Mouse (Mus musculus): ENCODE measurements at regions not wholly inside any gene's neighbourhood (a gene's known extent, or its start where the extent isn't known, plus 50 kb on each side); places are given as distances from the start of the nearest gene placed in this dataset.

DNA sequence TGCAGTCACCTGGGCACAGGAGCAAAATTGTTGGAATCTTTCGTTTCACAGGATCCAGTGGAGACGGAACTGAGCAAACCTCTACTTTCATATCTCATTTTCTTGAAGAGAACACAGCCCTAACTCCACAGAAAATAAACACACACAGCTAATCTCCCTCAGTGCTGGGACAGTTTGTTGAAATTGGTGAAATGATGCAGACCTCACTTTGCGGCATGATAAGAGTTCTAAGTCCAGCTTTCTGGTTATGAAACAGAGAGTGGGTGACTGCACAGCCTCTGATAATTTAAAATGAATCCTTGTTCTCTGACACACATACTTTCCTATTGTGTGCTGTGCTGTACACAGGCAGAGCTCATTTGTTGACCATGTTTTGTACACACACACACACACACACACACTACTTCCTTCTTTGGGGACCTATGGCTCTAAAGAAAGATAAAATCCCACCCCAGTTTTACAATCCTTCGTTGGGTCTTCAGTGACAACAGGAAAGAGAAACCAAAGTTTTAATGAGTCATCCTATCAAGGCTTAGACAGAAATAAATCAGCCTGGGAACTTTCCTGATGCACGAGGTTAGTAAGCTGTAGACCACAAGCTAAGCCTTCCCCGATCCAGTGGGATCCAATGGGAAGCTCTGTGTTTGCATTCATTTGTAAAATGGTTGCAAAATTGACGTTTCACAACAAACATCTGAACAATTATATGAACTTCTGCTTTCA lies 125.3 kb upstream of the Tbx20 start:
- H3K9ac ChIP-seq (replicated peaks), result no peak overlapping the region
- no peaks in the 10 kb centered on the region for H3K9me3 ChIP-seq
- H3K36me3 ChIP-seq, result no peaks in the 10 kb centered on the region
- H3K4me2 ChIP-seq (replicated peaks), result no peak overlapping the region
- no peaks in the 10 kb centered on the region for H3K27me3 ChIP-seq
- no peak overlapping the region for H3K27ac ChIP-seq (replicated peaks)
- H3K4me1 ChIP-seq, result no peaks in the 10 kb centered on the region
- H3K4me3 ChIP-seq, result no peak overlapping the region
- no peak for ATAC-seq (ENCODE audit: low FRiP score, low read depth)
- 87% methylated on average over 7 of the region's 7 CpGs for WGBS

DNA sequence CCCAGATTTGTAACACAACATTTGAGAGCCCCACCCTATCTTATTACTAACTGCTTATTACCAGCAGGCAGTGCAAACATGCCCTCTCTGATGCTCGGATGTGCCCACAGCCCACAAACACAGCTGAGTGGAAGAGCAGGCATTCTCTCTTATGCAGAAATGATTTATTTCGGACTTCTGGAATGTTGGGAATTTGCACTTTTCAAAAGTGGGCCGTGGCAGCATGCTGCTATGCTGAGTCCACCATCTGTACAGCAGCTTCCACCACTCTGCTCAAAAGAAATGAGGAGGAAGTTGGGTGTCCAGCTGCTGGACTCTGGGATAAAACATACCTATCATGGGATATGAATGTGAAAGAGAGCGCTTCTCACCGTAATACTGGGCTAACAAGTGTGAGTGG lies 129.6 kb upstream of the Tbx20 start:
- Histone ChIP-seq H3K9ac (replicated peaks) (no peak overlapping the region), H3K36me3 (no peaks in the 10 kb centered on the region), H3K4me2 (replicated peaks) (no peak overlapping the region), H3K9me3 (no peaks in the 10 kb centered on the region), H3K27me3 (0 out of 2 replicates have a peak, but pooled peaks cover 4% of the 10 kb centered on the region), H3K4me3 (no peak overlapping the region), H3K4me1 (peaks cover 3% of the 10 kb centered on the region), H3K27ac (replicated peaks) (no peak overlapping the region)
- 80% methylated on average over 5 of the region's 5 CpGs for WGBS
- ATAC-seq (ENCODE audit: low FRiP score, low read depth), result no peak

DNA sequence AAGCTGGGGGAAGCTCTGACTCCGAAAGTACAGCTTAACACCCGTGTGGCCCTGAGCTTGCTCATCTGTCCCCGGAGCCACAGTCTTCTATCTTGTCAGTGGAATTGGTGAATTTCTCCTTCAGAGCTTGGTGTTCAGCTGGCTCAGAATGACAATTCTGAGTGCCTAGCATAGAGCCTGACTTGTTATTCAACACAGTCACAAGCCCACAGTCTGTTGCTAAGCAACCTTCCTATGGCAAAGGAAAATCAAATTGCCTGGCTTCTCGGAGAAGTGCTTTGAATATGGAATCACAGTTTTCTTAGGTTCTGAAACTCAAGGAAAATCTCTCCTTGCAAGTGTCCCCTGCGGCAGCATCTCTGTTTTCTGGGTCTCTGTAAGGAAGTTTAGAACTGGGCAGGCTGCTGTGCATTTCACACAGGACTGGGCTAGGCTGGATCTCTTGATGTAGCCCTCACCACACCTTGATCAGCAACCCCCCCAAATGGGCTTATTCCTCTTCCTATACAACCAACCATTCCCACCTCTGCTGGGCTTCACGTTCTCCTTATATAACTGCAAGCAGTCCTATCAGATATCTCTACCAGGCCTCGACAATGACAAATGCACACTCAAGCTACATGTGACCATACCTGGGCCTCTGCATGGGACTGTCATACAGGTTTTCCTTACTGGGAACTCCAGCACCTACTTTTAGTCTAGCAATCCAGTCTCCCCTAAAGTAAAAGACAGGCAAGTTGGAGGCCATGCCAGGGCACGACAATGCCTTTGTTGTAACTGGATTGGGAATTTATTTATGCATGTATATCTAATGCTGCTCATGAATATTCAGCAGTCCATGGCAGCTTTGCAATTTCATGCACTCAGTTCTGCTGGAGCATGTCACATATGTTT lies 135.2 kb upstream of the Tbx20 start:
- H3K4me1 ChIP-seq, result peaks cover 20% of the 10 kb centered on the region
- 40% methylated on average over 8 of the region's 8 CpGs for WGBS
- H3K9ac ChIP-seq (replicated peaks), result no peak overlapping the region
- no peaks in the 10 kb centered on the region for H3K9me3 ChIP-seq
- peak; percentile 83 for ATAC-seq (ENCODE audit: low FRiP score, low read depth)
- 0 out of 2 replicates have a peak, but pooled peaks cover 4% of the 10 kb centered on the region for H3K27me3 ChIP-seq
- H3K27ac ChIP-seq (replicated peaks), result peak overlapping the region; percentile 60
- peak overlapping the region; percentile 27 for H3K4me2 ChIP-seq (replicated peaks)
- H3K36me3 ChIP-seq, result no peaks in the 10 kb centered on the region
- no peak overlapping the region for H3K4me3 ChIP-seq

GRCm38 (mm10) chr9:24910738-24911137 lies 136.6 kb upstream of the Tbx20 start:
- Histone ChIP-seq H3K4me2 (replicated peaks) (no peak overlapping the region), H3K27me3 (no peaks in the 10 kb centered on the region), H3K9ac (replicated peaks) (no peak overlapping the region), H3K4me3 (no peak overlapping the region), H3K4me1 (peaks cover 20% of the 10 kb centered on the region), H3K36me3 (no peaks in the 10 kb centered on the region), H3K9me3 (no peaks in the 10 kb centered on the region), H3K27ac (replicated peaks) (no peak overlapping the region)
- WGBS, result 61% methylated on average over 5 of the region's 5 CpGs
- ATAC-seq (ENCODE audit: low FRiP score, low read depth), result no peak

GRCm38 (mm10) chr9:24920031-24920445 lies 145.9 kb upstream of the Tbx20 start:
- Histone ChIP-seq H3K4me2 (replicated peaks) (no peak overlapping the region), H3K27me3 (no peaks in the 10 kb centered on the region), H3K9me3 (no peaks in the 10 kb centered on the region), H3K4me3 (no peak overlapping the region), H3K9ac (replicated peaks) (no peak overlapping the region), H3K27ac (replicated peaks) (no peak overlapping the region), H3K36me3 (no peaks in the 10 kb centered on the region), H3K4me1 (peaks cover 11% of the 10 kb centered on the region)
- no peak for ATAC-seq (ENCODE audit: low FRiP score, low read depth)
- WGBS, result 87% methylated on average over 9 of the region's 9 CpGs

DNA sequence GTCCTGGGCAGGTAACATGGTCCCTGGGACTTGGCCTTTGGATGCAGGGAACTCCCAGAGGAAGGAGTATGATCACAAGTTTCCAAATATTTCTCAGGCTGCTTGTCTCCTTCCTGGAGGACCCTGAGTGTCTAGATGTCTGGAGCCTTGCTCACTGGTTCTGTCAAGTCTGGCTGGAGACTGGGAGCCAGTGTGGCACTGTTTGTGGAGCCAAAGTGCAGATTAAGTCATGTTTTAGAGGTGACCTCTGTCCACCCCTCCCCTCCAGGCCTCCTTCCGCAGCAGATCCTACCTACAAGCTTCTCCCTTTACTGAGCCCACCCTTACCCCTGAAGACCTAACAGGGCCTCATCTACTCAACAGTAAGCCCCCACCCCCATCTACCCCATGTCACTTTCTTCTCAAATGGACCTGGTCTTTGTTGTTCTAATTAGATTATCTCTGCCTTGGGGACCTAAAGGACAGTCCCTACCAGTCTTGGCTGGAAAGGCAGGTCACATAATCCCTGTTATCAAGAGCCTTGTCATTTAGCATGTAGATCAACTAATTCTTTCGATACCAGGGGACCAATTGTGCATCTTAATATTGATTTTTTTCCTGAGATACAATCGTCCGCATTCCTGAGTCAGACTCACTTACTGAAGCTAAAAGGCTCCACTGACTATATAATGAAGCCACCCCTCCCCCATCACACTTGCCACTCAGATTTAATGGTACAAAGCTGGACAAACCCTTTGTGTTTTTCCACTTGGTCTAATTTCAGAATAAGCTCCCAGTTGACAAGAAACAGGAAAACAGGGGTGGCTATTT lies 148.2 kb upstream of the Tbx20 start:
- Histone ChIP-seq H3K4me3 (no peak overlapping the region), H3K36me3 (no peaks in the 10 kb centered on the region), H3K27me3 (no peaks in the 10 kb centered on the region), H3K4me2 (replicated peaks) (no peak overlapping the region), H3K9ac (replicated peaks) (no peak overlapping the region), H3K9me3 (no peaks in the 10 kb centered on the region), H3K27ac (replicated peaks) (no peak overlapping the region), H3K4me1 (peaks cover 11% of the 10 kb centered on the region)
- peak; percentile 54; the same call in 1 of the 2 replicates for ATAC-seq (ENCODE audit: low FRiP score, low read depth)
- WGBS, result 29% methylated on average over 4 of the region's 4 CpGs

- H3K4me3 ChIP-seq, result no peak overlapping the region
- H3K9ac ChIP-seq (replicated peaks), result no peak overlapping the region
- 89% methylated on average over 5 of the region's 5 CpGs for WGBS
- no peak overlapping the region for H3K27ac ChIP-seq (replicated peaks)
- no peaks in the 10 kb centered on the region for H3K27me3 ChIP-seq
- no peaks in the 10 kb centered on the region for H3K36me3 ChIP-seq
- H3K9me3 ChIP-seq, result no peaks in the 10 kb centered on the region
- no peak for ATAC-seq (ENCODE audit: low FRiP score, low read depth)
- no peak overlapping the region for H3K4me2 ChIP-seq (replicated peaks)
- peaks cover 11% of the 10 kb centered on the region for H3K4me1 ChIP-seq
Measured at GRCm38 (mm10) chr9:24923514-24923913, 149.4 kb upstream of the Tbx20 start.

DNA sequence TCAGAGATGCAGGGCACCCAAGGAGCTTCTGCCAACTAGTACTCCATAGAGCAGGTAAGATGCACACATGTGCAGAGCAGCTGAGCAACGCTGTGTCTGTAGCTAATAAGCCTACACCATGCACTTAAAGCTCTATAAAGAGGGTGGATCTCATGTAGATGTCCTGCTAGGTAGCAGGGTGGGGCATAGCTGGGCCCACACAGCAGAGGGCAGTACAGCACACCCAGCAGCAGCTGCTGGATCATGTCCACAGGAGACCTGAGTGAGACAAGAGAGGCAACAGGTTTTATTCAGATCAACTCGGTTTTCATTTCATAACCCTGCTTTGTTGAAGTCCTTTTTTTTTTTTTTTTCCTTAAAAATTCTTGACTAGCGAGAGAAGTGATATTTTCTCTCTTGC lies 151.5 kb upstream of the Gm10181 start:
- Histone ChIP-seq H3K36me3 (no peaks in the 10 kb centered on the region), H3K4me1 (no peaks in the 10 kb centered on the region), H3K27ac (replicated peaks) (no peak overlapping the region), H3K4me3 (no peak overlapping the region), H3K27me3 (no peaks in the 10 kb centered on the region), H3K4me2 (replicated peaks) (no peak overlapping the region), H3K9me3 (no peaks in the 10 kb centered on the region), H3K9ac (replicated peaks) (no peak overlapping the region)
- no peak for ATAC-seq (ENCODE audit: low FRiP score, low read depth)
- WGBS, result 62% methylated on average over 3 of the region's 3 CpGs

GRCm38 (mm10) chr9:24942943-24943342 lies 146.3 kb upstream of the Gm10181 start:
- H3K27ac ChIP-seq (replicated peaks), result no peak overlapping the region
- no peaks in the 10 kb centered on the region for H3K9me3 ChIP-seq
- H3K9ac ChIP-seq (replicated peaks), result no peak overlapping the region
- no peak overlapping the region for H3K4me3 ChIP-seq
- H3K4me1 ChIP-seq, result peaks cover 4% of the 10 kb centered on the region; the same call in 1 of the 2 replicates
- WGBS, result 85% methylated on average over 5 of the region's 5 CpGs
- no peaks in the 10 kb centered on the region for H3K27me3 ChIP-seq
- ATAC-seq (ENCODE audit: low FRiP score, low read depth), result no peak
- no peak overlapping the region for H3K4me2 ChIP-seq (replicated peaks)
- H3K36me3 ChIP-seq, result no peaks in the 10 kb centered on the region

DNA sequence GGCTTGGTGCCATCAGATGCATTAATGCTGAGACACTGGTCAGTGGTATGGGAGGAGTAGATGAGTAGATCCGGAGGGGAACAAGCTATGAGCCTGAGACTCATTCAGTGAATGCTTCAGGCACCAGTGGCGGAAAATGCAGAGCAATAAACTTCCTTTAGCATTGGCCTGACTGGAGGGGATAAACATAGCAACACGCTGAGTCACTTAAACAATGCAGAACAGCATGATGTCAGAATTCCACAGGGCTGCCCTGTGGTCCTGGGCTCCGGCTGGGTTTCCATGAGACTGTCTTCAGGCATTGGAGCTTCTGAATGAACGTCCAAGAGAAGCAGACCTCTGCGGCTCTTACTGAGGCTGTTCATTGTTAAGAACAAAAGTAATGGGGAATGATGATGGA lies 145.4 kb upstream of the Gm10181 start:
- H3K27ac ChIP-seq (replicated peaks), result no peak overlapping the region
- ATAC-seq (ENCODE audit: low FRiP score, low read depth), result no peak
- H3K4me2 ChIP-seq (replicated peaks), result no peak overlapping the region
- H3K9me3 ChIP-seq, result no peaks in the 10 kb centered on the region
- 16% methylated on average over 6 of the region's 6 CpGs for WGBS
- no peaks in the 10 kb centered on the region for H3K27me3 ChIP-seq
- H3K36me3 ChIP-seq, result no peaks in the 10 kb centered on the region
- peaks cover 4% of the 10 kb centered on the region; the same call in 1 of the 2 replicates for H3K4me1 ChIP-seq
- no peak overlapping the region for H3K9ac ChIP-seq (replicated peaks)
- H3K4me3 ChIP-seq, result no peak overlapping the region

DNA sequence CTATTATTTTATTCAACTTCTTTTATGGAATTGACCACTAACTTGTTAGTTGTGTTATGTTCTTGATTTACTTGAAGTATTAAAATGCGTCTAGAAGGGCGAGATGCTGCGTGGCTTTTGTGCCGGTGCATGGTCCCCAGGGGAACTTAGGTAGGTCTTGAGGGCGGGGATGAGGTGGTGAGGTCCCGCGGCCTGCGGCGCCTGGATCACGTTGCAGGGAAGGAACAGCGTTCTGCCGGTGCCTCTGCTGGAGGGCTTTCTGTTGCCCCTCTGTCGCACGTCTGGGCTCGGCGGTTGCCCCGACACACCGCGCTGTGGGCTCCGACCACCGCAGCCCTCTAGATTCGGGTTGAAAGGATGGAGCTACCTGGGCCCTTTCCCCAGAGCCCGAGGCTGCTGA lies 136.7 kb upstream of the Gm10181 start:
- peaks cover 8% of the 10 kb centered on the region for H3K27me3 ChIP-seq
- no peak for ATAC-seq (ENCODE audit: low FRiP score, low read depth)
- 0 out of 2 replicates have a peak, but pooled peaks cover 4% of the 10 kb centered on the region for H3K4me1 ChIP-seq
- WGBS, result 49% methylated on average over 23 of the region's 23 CpGs
- no peak overlapping the region for H3K4me3 ChIP-seq
- no peak overlapping the region for H3K27ac ChIP-seq (replicated peaks)
- no peaks in the 10 kb centered on the region for H3K36me3 ChIP-seq
- H3K9me3 ChIP-seq, result no peaks in the 10 kb centered on the region
- no peak overlapping the region for H3K9ac ChIP-seq (replicated peaks)
- H3K4me2 ChIP-seq (replicated peaks), result no peak overlapping the region
